Mouse (Mus musculus) heart, embryonic 12.5 days (tissue): ENCODE results near the gene Rwdd3. TPM values are rescaled to one million over a fixed set of nuclear protein-coding genes. Genes with fewer than 3 reads are reported as not detected.

Experiments used
- ATAC-seq: fragments of 200-750 bp; cut with Nextera tagmentation; 2 replicates; pipeline ENCODE4 v1.8.0; 2017; ENCODE audit warnings: moderate TSS enrichment, moderate library complexity; ENCODE audit not compliant: insufficient number of reproducible peaks, low FRiP score
- H3K27ac ChIP-seq: fragments of 300-500 bp; sonication (generic); 2 replicates; pipeline ENCODE4 v1.5.1; 2016; ENCODE audit warnings: mild to moderate bottlenecking, moderate library complexity; ENCODE audit not compliant: poor library complexity, severe bottlenecking
- H3K27me3 ChIP-seq: fragments of 300-500 bp; sonication (generic); replicated peaks from 2 replicates; pipeline ENCODE4 v1.6.1; 2016; ENCODE audit warnings: mild to moderate bottlenecking, moderate library complexity
- H3K36me3 ChIP-seq: fragments of 300-500 bp; sonication (generic); 2 replicates; pipeline ENCODE4 v1.6.1; 2016; ENCODE audit warnings: mild to moderate bottlenecking, moderate library complexity
- H3K4me1 ChIP-seq: fragments of 300-500 bp; sonication (generic); replicated peaks from 2 replicates; pipeline ENCODE4 v1.6.1; 2016; ENCODE audit warnings: mild to moderate bottlenecking
- H3K4me2 ChIP-seq: fragments of 300-500 bp; sonication (generic); 2 replicates; pipeline ENCODE4 v1.6.1; 2016; ENCODE audit warnings: mild to moderate bottlenecking, moderate library complexity
- H3K4me3 ChIP-seq: fragments of 300-500 bp; sonication (generic); 2 replicates; pipeline ENCODE4 v1.5.1; 2016; ENCODE audit warnings: mild to moderate bottlenecking
- H3K9ac ChIP-seq: fragments of 300-500 bp; sonication (generic); 2 replicates; pipeline ENCODE4 v1.6.1; 2016; ENCODE audit warnings: mild to moderate bottlenecking, moderate library complexity
- H3K9me3 ChIP-seq: fragments of 300-500 bp; sonication (generic); replicated peaks from 2 replicates; pipeline ENCODE4 v1.6.1; 2016; ENCODE audit warnings: mild to moderate bottlenecking, moderate library complexity
- WGBS: fragments of 180-500 bp; shearing (Covaris S2); methylation state at CpG from one replicate; pipeline ENCODE4 v1.1.7; 2016; 5-methylcytosine and 5-hydroxymethylcytosine counted together
- polyA plus RNA-seq: library from polyadenylated mRNA; unstranded; fragments of >200 nt; fragmentation: Nextera tagmentation; extraction: Ambion mirVana; gene quantifications from 2 replicates; pipeline ENCODE4 v1.2.1, GENCODE M21; 2016

Gene Rwdd3
- polyA plus RNA-seq, 1 experiment from 2014 or later = 5.2 TPM

- no peaks in the 10 kb centered on the region for H3K9me3 ChIP-seq
- H3K4me3 ChIP-seq = no peak overlapping the region
- H3K27me3 ChIP-seq = no peaks in the 10 kb centered on the region
- no peak for ATAC-seq
- no peak overlapping the region for H3K4me2 ChIP-seq
- no peak overlapping the region for H3K27ac ChIP-seq
- no peaks in the 10 kb centered on the region for H3K36me3 ChIP-seq
- H3K4me1 ChIP-seq = peaks cover 18% of the 10 kb centered on the region
- WGBS = 76% methylated on average over 3 of the region's 3 CpGs
- H3K9ac ChIP-seq = no peak overlapping the region
Measured at GRCm38 (mm10) chr3:121185197-121185596, 13.7 kb upstream of the Rwdd3 start.

DNA sequence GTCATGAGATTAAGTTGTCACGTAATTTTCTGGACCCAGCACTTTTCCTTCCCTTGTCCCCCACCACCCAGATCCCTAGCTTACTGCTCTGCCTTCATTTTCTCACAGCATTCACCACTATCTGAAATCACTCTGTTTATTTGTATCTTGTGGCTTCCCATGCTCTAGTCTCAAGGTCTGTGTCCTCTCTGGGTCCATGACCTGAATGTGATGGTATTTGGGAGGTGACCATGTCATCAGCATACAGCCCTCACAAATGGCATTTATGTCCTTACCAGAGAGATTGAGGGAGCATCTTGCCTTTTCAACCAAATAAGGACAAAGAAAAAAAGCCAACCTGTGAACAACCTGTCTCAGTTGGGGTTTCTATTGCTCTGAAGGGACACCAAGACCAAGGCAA lies 4.5 kb upstream of the Rwdd3 start:
- no peaks in the 10 kb centered on the region for H3K27me3 ChIP-seq
- ATAC-seq = no peak
- H3K9ac ChIP-seq = no peak overlapping the region
- H3K4me3 ChIP-seq = no peak overlapping the region
- H3K9me3 ChIP-seq = no peaks in the 10 kb centered on the region
- WGBS = 68% methylated on average over 1 of the region's 1 CpGs
- no peaks in the 10 kb centered on the region for H3K36me3 ChIP-seq
- no peaks in the 10 kb centered on the region for H3K4me1 ChIP-seq
- H3K4me2 ChIP-seq = no peak overlapping the region
- H3K27ac ChIP-seq = no peak overlapping the region

DNA sequence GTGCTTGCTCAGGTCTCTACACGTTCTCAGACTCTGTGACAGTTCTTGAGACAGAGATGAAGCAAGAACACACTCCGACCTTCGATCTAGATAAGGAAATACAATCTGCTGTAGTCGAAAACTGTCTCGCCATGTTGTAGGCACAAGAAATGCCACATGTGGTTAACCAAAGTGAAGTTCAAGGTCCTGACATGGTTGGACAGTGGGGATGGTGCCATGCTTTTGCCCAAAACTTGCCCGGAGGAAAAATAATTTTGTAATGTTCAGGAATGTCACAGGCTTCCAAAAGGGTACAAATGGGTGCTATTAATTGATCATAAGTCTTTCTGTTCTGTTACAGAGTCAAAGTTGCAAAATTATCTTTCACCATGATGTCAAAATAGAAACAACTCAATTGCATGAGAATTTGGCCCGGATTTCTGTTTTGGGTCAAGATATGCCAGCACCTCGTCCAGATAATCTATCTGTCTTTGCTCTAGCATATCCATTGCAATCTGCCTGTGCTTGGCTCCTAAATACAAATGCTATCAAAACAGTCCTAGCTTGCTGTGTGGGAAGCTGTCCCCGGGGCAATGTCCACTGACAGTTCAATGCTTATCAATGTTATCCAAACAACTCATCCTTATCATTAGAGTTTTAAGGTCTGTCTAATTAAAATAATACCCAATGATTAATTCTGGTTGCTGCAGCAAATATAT lies 2.9 kb upstream of the Rwdd3 start:
- WGBS = 55% methylated on average over 9 of the region's 9 CpGs
- no peak overlapping the region for H3K4me2 ChIP-seq
- H3K36me3 ChIP-seq = no peaks in the 10 kb centered on the region
- no peaks in the 10 kb centered on the region for H3K27me3 ChIP-seq
- H3K9me3 ChIP-seq = no peaks in the 10 kb centered on the region
- no peak overlapping the region for H3K9ac ChIP-seq
- 0 out of 2 replicates have a peak, but pooled peaks cover 3% of the 10 kb centered on the region for H3K4me1 ChIP-seq
- no peak for ATAC-seq
- no peak overlapping the region for H3K27ac ChIP-seq
- no peak overlapping the region for H3K4me3 ChIP-seq

GRCm38 (mm10) chr3:121172718-121173117 lies 1.2 kb upstream of the Rwdd3 start:
- H3K9me3 ChIP-seq = no peaks in the 10 kb centered on the region
- 74% methylated on average over 2 of the region's 2 CpGs for WGBS
- no peaks in the 10 kb centered on the region for H3K27me3 ChIP-seq
- no peak overlapping the region for H3K9ac ChIP-seq
- no peak overlapping the region for H3K4me2 ChIP-seq
- no peak for ATAC-seq
- no peaks in the 10 kb centered on the region for H3K36me3 ChIP-seq
- H3K4me1 ChIP-seq = 0 out of 2 replicates have a peak, but pooled peaks cover 3% of the 10 kb centered on the region
- H3K4me3 ChIP-seq = no peak overlapping the region
- H3K27ac ChIP-seq = no peak overlapping the region

DNA sequence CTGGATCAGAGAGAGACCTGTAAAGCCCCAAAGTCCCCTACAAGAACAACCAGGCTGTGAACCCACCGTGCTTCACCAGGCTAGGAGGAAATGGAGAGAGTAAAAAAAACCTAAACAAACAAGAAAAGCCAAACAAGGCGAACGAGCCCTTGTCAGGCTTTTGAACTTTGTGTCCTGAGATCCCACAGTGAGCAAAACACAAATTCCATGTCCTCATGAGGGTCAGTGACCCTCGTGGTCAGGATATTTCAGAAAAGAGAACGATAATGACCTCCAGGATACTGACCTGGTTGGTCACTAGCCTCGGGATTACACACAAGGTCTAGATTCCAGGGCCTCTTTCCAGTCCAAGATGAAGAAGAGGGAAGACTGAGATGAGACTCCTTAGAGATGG lies 374 bp upstream of the Rwdd3 start:
- WGBS = 40% methylated on average over 6 of the region's 6 CpGs
- Histone ChIP-seq H3K4me3 (peak overlapping the region; percentile 61), H3K27me3 (no peaks in the 10 kb centered on the region), H3K9ac (no peak overlapping the region), H3K9me3 (no peaks in the 10 kb centered on the region), H3K27ac (0 out of 2 replicates have a peak overlapping the region, but pooled peaks have one; percentile 27), H3K36me3 (no peaks in the 10 kb centered on the region), H3K4me1 (0 out of 2 replicates have a peak, but pooled peaks cover 3% of the 10 kb centered on the region), H3K4me2 (peak overlapping the region; percentile 89)
- ATAC-seq = no peak

DNA sequence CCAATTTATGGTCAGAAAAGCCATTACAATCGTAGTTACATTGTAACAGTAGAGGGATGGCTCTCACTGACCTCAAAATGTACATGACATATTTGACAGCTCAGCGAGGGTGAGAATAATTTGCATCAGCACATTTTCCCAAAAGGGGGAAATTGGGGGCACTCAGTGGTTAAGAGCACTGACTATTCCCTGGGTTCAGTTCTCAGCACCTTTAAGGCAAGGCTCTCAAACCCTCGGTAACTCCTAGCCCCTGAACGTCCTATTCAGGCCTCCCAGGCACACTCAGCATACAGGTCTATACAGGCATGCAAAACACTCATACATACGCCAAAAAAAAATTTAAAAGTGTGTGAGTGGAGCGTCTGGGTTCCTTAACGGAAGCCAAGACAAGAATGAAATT lies 864 bp downstream of the Rwdd3 start:
- no peak for ATAC-seq

DNA sequence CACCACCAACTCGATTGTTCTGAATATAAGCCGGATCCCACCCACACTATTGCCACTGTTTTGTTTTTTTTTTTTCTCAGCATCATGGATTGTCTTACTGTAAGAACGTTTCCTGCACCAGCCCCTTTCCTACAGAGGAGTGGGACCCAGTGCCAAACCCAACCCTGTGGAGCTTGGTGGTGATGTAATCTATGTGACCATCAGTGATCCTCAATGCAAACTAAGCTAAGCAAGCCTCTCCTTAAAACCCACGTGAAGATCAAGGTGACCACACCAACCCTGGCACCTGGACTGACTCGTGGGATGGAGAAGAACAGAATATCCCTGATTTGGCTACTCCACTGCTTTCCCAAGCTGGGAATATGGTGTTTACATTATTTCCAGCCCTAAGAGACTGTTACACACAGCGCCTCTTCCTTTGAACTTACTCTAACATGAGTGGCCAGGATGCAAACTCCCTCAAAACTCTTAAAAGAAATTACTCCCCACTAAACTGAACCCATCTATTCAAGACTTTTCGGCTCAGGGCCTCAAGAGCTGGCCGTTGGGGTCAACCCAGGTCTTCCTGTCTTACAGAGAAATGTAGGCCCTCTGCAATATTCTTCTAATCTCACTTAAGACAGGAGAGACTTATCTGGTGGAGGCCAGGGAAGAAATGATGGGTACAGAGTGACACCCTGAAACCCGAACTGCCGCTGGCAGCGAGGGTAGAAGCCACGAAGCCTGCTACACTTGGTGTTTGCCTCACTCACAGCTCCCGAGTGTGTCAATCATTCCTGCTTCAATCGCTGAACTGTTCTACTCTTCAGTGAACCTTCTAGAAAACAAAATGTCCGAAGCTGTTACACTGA lies 2.2 kb downstream of the Rwdd3 start:
- 81% methylated on average over 15 of the region's 15 CpGs for WGBS
- H3K4me1 ChIP-seq = 0 out of 2 replicates have a peak, but pooled peaks cover 3% of the 10 kb centered on the region

More for the DNA sequence above, 864 bp downstream of the Rwdd3 start:
- Histone ChIP-seq H3K27ac (no peak overlapping the region), H3K36me3 (0 out of 2 replicates have a peak, but pooled peaks cover 4% of the 10 kb centered on the region), H3K9me3 (peaks cover 7% of the 10 kb centered on the region), H3K27me3 (no peaks in the 10 kb centered on the region), H3K9ac (no peak overlapping the region), H3K4me2 (peak overlapping the region; percentile 89), H3K4me1 (0 out of 2 replicates have a peak, but pooled peaks cover 3% of the 10 kb centered on the region), H3K4me3 (peak overlapping the region; percentile 61; the same call in 1 of the 2 replicates)
- 53% methylated on average over 7 of the region's 7 CpGs for WGBS

GRCm38 (mm10) chr3:121168581-121168980 lies 2.9 kb downstream of the Rwdd3 start:
- H3K4me2 ChIP-seq = no peak overlapping the region
- H3K27ac ChIP-seq = no peak overlapping the region
- no peak overlapping the region for H3K4me3 ChIP-seq
- H3K9ac ChIP-seq = no peak overlapping the region
- H3K4me1 ChIP-seq = 0 out of 2 replicates have a peak, but pooled peaks cover 3% of the 10 kb centered on the region
- no peaks in the 10 kb centered on the region for H3K27me3 ChIP-seq
- 86% methylated on average over 8 of the region's 8 CpGs for WGBS
- H3K9me3 ChIP-seq = peaks cover 7% of the 10 kb centered on the region
- no peak for ATAC-seq
- H3K36me3 ChIP-seq = 0 out of 2 replicates have a peak, but pooled peaks cover 4% of the 10 kb centered on the region

More for the DNA sequence above, 2.2 kb downstream of the Rwdd3 start:
- H3K27ac ChIP-seq = no peak overlapping the region
- no peak overlapping the region for H3K9ac ChIP-seq
- H3K4me3 ChIP-seq = no peak overlapping the region
- no peak overlapping the region for H3K4me2 ChIP-seq
- peaks cover 7% of the 10 kb centered on the region for H3K9me3 ChIP-seq
- H3K36me3 ChIP-seq = 0 out of 2 replicates have a peak, but pooled peaks cover 4% of the 10 kb centered on the region
- no peaks in the 10 kb centered on the region for H3K27me3 ChIP-seq
- ATAC-seq = no peak

- H3K9me3 ChIP-seq = peaks cover 7% of the 10 kb centered on the region
- H3K27me3 ChIP-seq = no peaks in the 10 kb centered on the region
- no peak overlapping the region for H3K27ac ChIP-seq
- 0 out of 2 replicates have a peak, but pooled peaks cover 4% of the 10 kb centered on the region for H3K36me3 ChIP-seq
- no peak overlapping the region for H3K4me2 ChIP-seq
- WGBS = 50% methylated on average over 7 of the region's 7 CpGs
- no peak overlapping the region for H3K4me3 ChIP-seq
- no peaks in the 10 kb centered on the region for H3K4me1 ChIP-seq
- no peak for ATAC-seq
- no peak overlapping the region for H3K9ac ChIP-seq
Measured at GRCm38 (mm10) chr3:121163271-121163819, 8.2 kb downstream of the Rwdd3 start.

- no peaks in the 10 kb centered on the region for H3K4me1 ChIP-seq
- H3K27ac ChIP-seq = no peak overlapping the region
- no peak overlapping the region for H3K4me2 ChIP-seq
- peaks cover 6% of the 10 kb centered on the region for H3K9me3 ChIP-seq
- 0 out of 2 replicates have a peak, but pooled peaks cover 4% of the 10 kb centered on the region for H3K36me3 ChIP-seq
- ATAC-seq = no peak
- H3K9ac ChIP-seq = no peak overlapping the region
- no peak overlapping the region for H3K4me3 ChIP-seq
- 42% methylated on average over 2 of the region's 2 CpGs for WGBS
- no peaks in the 10 kb centered on the region for H3K27me3 ChIP-seq
Measured at GRCm38 (mm10) chr3:121161661-121162060, 9.8 kb downstream of the Rwdd3 start.

- H3K9me3 ChIP-seq = no peaks in the 10 kb centered on the region
- H3K4me1 ChIP-seq = no peaks in the 10 kb centered on the region
- H3K27me3 ChIP-seq = no peaks in the 10 kb centered on the region
- no peak overlapping the region for H3K9ac ChIP-seq
- no peaks in the 10 kb centered on the region for H3K36me3 ChIP-seq
- ATAC-seq = no peak
- WGBS = 38% methylated on average over 4 of the region's 4 CpGs
- no peak overlapping the region; the same call in 1 of the 2 replicates for H3K4me2 ChIP-seq
- no peak overlapping the region for H3K4me3 ChIP-seq
- no peak overlapping the region for H3K27ac ChIP-seq
Measured at GRCm38 (mm10) chr3:121160424-121160823, 11.1 kb downstream of the Rwdd3 start.
